Mouse (Mus musculus) thymus, postnatal 0 days (tissue): ENCODE data around the gene Pcnx. TPM values are rescaled to one million over a fixed set of nuclear protein-coding genes. Genes with fewer than 3 reads are reported as not detected.
A peak's percentile ranks its signal among the peaks of the same experiment; 100 is the strongest.

ENCODE experiments used
- DNase-seq: peaks from one replicate; pipeline ENCODE4 v3.0.0-alpha.2; 2015; ENCODE audit warnings: low spot score
- polyA plus RNA-seq: library from polyadenylated mRNA; unstranded; fragments of >200 nt; fragmentation: Nextera tagmentation; extraction: Ambion mirVana; gene quantifications from 2 replicates; pipeline ENCODE4 v1.2.1, GENCODE M21; 2015

Pcnx gene
- polyA plus RNA-seq, 1 experiment from 2014 or later, result 17.5 TPM

- DNase-seq, result no peak
These were observed 6.3 kb upstream of the Pcnx start for GRCm38 (mm10) chr12:81853543-81853942.

GRCm38 (mm10) chr12:81855031-81855430 is 4.8 kb upstream of the Pcnx start:
- DNase-seq, result no peak

GRCm38 (mm10) chr12:81856696-81857095 is 3.1 kb upstream of the Pcnx start:
- no peak for DNase-seq

GRCm38 (mm10) chr12:81857251-81857650 is 2.6 kb upstream of the Pcnx start:
- DNase-seq, result no peak

- DNase-seq, result no peak
These were observed 1.7 kb upstream of the Pcnx start for GRCm38 (mm10) chr12:81857978-81858569.

- DNase-seq, result peak; percentile 73
These were observed 722 bp downstream of the Pcnx start for GRCm38 (mm10) chr12:81860308-81861181.

GRCm38 (mm10) chr12:81861199-81862085 is 1.6 kb downstream of the Pcnx start:
- peak; percentile 19 for DNase-seq

GRCm38 (mm10) chr12:81862351-81862802 is 2.6 kb downstream of the Pcnx start:
- peak; percentile 35 for DNase-seq

- no peak for DNase-seq
These were observed 4.1 kb downstream of the Pcnx start for GRCm38 (mm10) chr12:81863949-81864348.

GRCm38 (mm10) chr12:81865183-81865582 is 5.4 kb downstream of the Pcnx start:
- no peak for DNase-seq

GRCm38 (mm10) chr12:81867316-81867715 is 7.5 kb downstream of the Pcnx start:
- peak; percentile 55 for DNase-seq

GRCm38 (mm10) chr12:81869205-81869940 is 9.6 kb downstream of the Pcnx start:
- peak; percentile 23 for DNase-seq

- DNase-seq, result no peak
These were observed 13.5 kb downstream of the Pcnx start for GRCm38 (mm10) chr12:81873345-81873744.

- no peak for DNase-seq
These were observed 20.3 kb downstream of the Pcnx start for GRCm38 (mm10) chr12:81880161-81880560.

- no peak for DNase-seq
These were observed 23.7 kb downstream of the Pcnx start for GRCm38 (mm10) chr12:81883255-81884106.

- DNase-seq, result no peak
These were observed 24.2 kb downstream of the Pcnx start for GRCm38 (mm10) chr12:81884107-81884398.

- no peak for DNase-seq
These were observed 25.2 kb downstream of the Pcnx start for GRCm38 (mm10) chr12:81884983-81885382.

- DNase-seq, result no peak
These were observed 26.2 kb downstream of the Pcnx start for GRCm38 (mm10) chr12:81885982-81886381.

GRCm38 (mm10) chr12:81888954-81889353 is 29.1 kb downstream of the Pcnx start:
- DNase-seq, result no peak

- DNase-seq, result no peak
These were observed 32.1 kb downstream of the Pcnx start for GRCm38 (mm10) chr12:81891946-81892345.
